Comparison of ENCODE assay signal across 8 mouse cellular contexts in genomic region chr7:128690796-128691195, GRCm38 (mm10). TPM values are rescaled to one million over a fixed set of nuclear protein-coding genes. Genes with fewer than 3 reads are reported as not detected.
DNase-seq lines count a peak whose midpoint lies in the region; ATAC-seq lines count a peak whose summit lies in the region.

No protein-coding gene starts in this region.

- H3K36me3 ChIP-seq in hindbrain, embryonic 14.5 days (replicated peaks; ENCODE audit: control insufficient read depth, insufficient read depth), result peaks cover 60% of the 10 kb centered on the region
- peaks cover 69% of the 10 kb centered on the region for H3K36me3 ChIP-seq in midbrain, embryonic 10.5 days

- H3K4me1 ChIP-seq in hindbrain, embryonic 14.5 days (replicated peaks; ENCODE audit: control insufficient read depth, insufficient read depth, low read length), result peaks cover 19% of the 10 kb centered on the region; the same call in 1 of the 2 replicates
- H3K4me1 ChIP-seq in midbrain, embryonic 10.5 days, result peaks cover 15% of the 10 kb centered on the region

- peak overlapping the region; percentile 52 for H3K4me3 ChIP-seq in hindbrain, embryonic 14.5 days (replicated peaks; ENCODE audit: low read length)
- H3K4me3 ChIP-seq in midbrain, embryonic 10.5 days, result peak overlapping the region; percentile 56

- peak; percentile 71 for ATAC-seq in hindbrain, embryonic 14.5 days (ENCODE audit: low FRiP score)

- H3K9ac ChIP-seq in hindbrain, embryonic 14.5 days, result peak overlapping the region; percentile 76

- WGBS in hindbrain, embryonic 14.5 days, result 18% methylated on average over 7 of the region's 7 CpGs
- 82% methylated on average over 7 of the region's 7 CpGs for WGBS in midbrain, embryonic 10.5 days

- peak overlapping the region; percentile 56 for H3K4me2 ChIP-seq in hindbrain, embryonic 14.5 days (replicated peaks)

- peaks cover 29% of the 10 kb centered on the region for H3K9me3 ChIP-seq in hindbrain, embryonic 14.5 days (ENCODE audit: control insufficient read depth, low read length)
- H3K9me3 ChIP-seq in midbrain, embryonic 10.5 days (replicated peaks), result peaks cover 22% of the 10 kb centered on the region

- no peaks in the 10 kb centered on the region for H3K27me3 ChIP-seq in hindbrain, embryonic 14.5 days (ENCODE audit: control insufficient read depth, insufficient read depth, low read length)
- H3K27me3 ChIP-seq in midbrain, embryonic 10.5 days (ENCODE audit: low read depth, poor library complexity, severe bottlenecking), result no peaks in the 10 kb centered on the region

- H3K27ac ChIP-seq in hindbrain, embryonic 14.5 days, result peak overlapping the region; percentile 98
- no peak overlapping the region; the same call in 1 of the 2 replicates for H3K27ac ChIP-seq in midbrain, embryonic 10.5 days (replicated peaks)

- DNase-seq in cerebellum, adult 11-12 months, result peak; percentile 47
- no peak for DNase-seq in cerebellum, postnatal 4 days (ENCODE audit: low spot score in 2 of 2)
- peak; percentile 83 for DNase-seq in hindbrain, embryonic 14.5 days (ENCODE audit: low spot score)
- peak; percentile 29 for DNase-seq in midbrain, embryonic 10.5 days (ENCODE audit: low spot score)
- DNase-seq in right cerebral cortex, postnatal 25 days, result peak; percentile 79
- DNase-seq in testis, postnatal 14 days (ENCODE audit: low spot score), result no peak
- DNase-seq in kidney, postnatal 36 days, result no peak
- DNase-seq in kidney, adult 8-10 months, result no peak

RNA-seq across cellular contexts. Expression of gene Mcmbp, which starts 49.5 kb away (rescaled TPM):
- 50.9 and 52.2 TPM in 2 replicates for polyA plus RNA-seq in hindbrain, embryonic 14.5 days (2014; fragmentation: Nextera tagmentation; extraction: Ambion mirVana)
- polyA plus RNA-seq in midbrain, embryonic 10.5 days (2016; fragmentation: Nextera tagmentation; extraction: Ambion mirVana), result 79.8 and 81.0 TPM in 2 replicates

RNA-seq across cellular contexts. Expression of gene Sec23ip, which starts 53.9 kb away (rescaled TPM):
- 34.8 and 37.7 TPM in 2 replicates for polyA plus RNA-seq in hindbrain, embryonic 14.5 days (2014; fragmentation: Nextera tagmentation; extraction: Ambion mirVana)
- polyA plus RNA-seq in midbrain, embryonic 10.5 days (2016; fragmentation: Nextera tagmentation; extraction: Ambion mirVana), result 40.7 and 45.3 TPM in 2 replicates

Comparison
In these comparisons a context has a peak if more than half of its experiments do, and no peak if none do; other contexts are left out.
1. DNase-seq: peak in cerebellum, adult 11-12 months (single experiment), hindbrain, embryonic 14.5 days (single experiment), midbrain, embryonic 10.5 days (single experiment) and right cerebral cortex, postnatal 25 days (single experiment); none in cerebellum, postnatal 4 days (0 of 2), testis, postnatal 14 days (single experiment), kidney, postnatal 36 days (0 of 2) and kidney, adult 8-10 months (0 of 2).